In genomic region chr7:99833115-99833845, GRCm38 (mm10) we compare ENCODE assay signal across 17 mouse cellular contexts. TPM values are rescaled to one million over a fixed set of nuclear protein-coding genes. Genes with fewer than 3 reads are reported as not detected.
"Had no signal": no experiment of that assay in that cellular context is flagged by ENCODE, and none has a peak within 500 bp of the region (broad histone marks: within the 10 kb centered on the region; RNA-seq: fewer than 3 reads in every experiment).

No protein-coding gene starts in this region.

- DNase-seq: kidney, adult 2 months; kidney, postnatal 14 days; lung, adult 2 months; right cerebral cortex, postnatal 14 days; thymus, postnatal 36 days had no signal

- H3K4me2 ChIP-seq: kidney, embryonic 15.5 days; liver, embryonic 11.5 days; liver, embryonic 15.5 days; midbrain, embryonic 11.5 days; midbrain, embryonic 15.5 days; stomach, embryonic 15.5 days had no signal

- H3K9me3 ChIP-seq: kidney, embryonic 15.5 days; limb, embryonic 10.5 days; liver, embryonic 15.5 days; megakaryocyte, embryonic 14.5 days; midbrain, embryonic 15.5 days; stomach, embryonic 15.5 days had no signal

- H3K4me3 ChIP-seq: kidney, embryonic 15.5 days; left cerebral cortex, adult 2 months; limb, embryonic 10.5 days; liver, embryonic 15.5 days; megakaryocyte, embryonic 14.5 days; midbrain, embryonic 15.5 days; stomach, embryonic 15.5 days had no signal

- H3K27me3 ChIP-seq: kidney, embryonic 15.5 days; liver, embryonic 15.5 days; megakaryocyte, embryonic 14.5 days; midbrain, embryonic 15.5 days; stomach, embryonic 15.5 days had no signal

- H3K9ac ChIP-seq: kidney, embryonic 15.5 days; liver, embryonic 15.5 days; midbrain, embryonic 15.5 days; stomach, embryonic 15.5 days had no signal

- ATAC-seq: lung, postnatal 0 days; midbrain, embryonic 15.5 days had no signal

- H3K27ac ChIP-seq: kidney, embryonic 15.5 days; left cerebral cortex, adult 2 months; limb, embryonic 10.5 days; liver, embryonic 15.5 days; macrophage; midbrain, embryonic 15.5 days; stomach, embryonic 15.5 days had no signal

RNA-seq across cellular contexts. Expression of gene Xrra1, which starts 25.6 kb away (rescaled TPM):
- polyA plus RNA-seq: liver, embryonic 15.5 days; small intestine, adult 2 months had no signal
